Mouse (Mus musculus) brain, embryonic 14.5 days (tissue): ENCODE results near the gene Chd4.

ENCODE experiments used
- CTCF ChIP-seq: fragments of 200-500 bp; IDR thresholded peaks from 2 replicates; pipeline ENCODE4 v1.5.1; 2012; ENCODE audit warnings: inconsistent platforms, mild to moderate bottlenecking, moderate library complexity, borderline replicate concordance; ENCODE audit not compliant: insufficient read depth, insufficient read length; ENCODE audit errors: extremely low read depth
- POLR2A ChIP-seq: fragments of 200-500 bp; IDR thresholded peaks from 2 replicates; pipeline ENCODE4 v1.6.1; 2012; ENCODE audit warnings: mild to moderate bottlenecking, inconsistent platforms, borderline replicate concordance; ENCODE audit not compliant: poor library complexity, insufficient read depth, insufficient read length, severe bottlenecking; ENCODE audit errors: extremely low read depth

DNA sequence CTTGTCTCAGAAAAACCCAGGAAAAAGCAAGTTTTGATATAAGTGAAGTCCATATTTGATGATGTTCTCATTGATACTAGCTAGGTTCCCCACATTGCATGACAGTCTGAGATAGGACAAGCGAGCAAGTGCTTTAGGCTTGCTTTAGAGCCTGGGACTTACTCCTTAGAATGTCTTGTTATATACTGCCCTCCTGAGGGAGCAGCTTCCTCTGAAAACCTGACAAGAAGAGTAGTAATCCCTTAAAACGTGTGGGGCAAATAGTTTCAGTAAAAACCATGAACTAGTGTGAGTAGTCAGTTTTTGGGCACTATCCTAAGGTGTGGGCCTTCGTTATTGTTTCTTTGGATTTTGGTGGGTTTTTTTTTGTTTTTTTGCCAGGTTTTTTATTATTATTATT, 47.3 kb downstream of the Chd4 start:
- TF ChIP-seq CTCF (no peak), POLR2A (no peak)
